Mouse (Mus musculus) brain, adult 2 months (tissue): ENCODE data around the gene Rnf2.

Experiments
- DNase-seq: peaks from one replicate; pipeline ENCODE4 v3.0.0; 2011; ENCODE audit warnings: low read depth, low spot score

The Rnf2 gene

GRCm38 (mm10) chr1:151500531-151501361 is at the start of gene Rnf2:
TSS of gene Rnf2 (minus strand) at chr1:151500955.
- peak; percentile 97 for DNase-seq

- no peak for DNase-seq
Measured at GRCm38 (mm10) chr1:151549794-151550193, 49.0 kb upstream of the Rnf2 start.

GRCm38 (mm10) chr1:151548896-151549610 is 48.3 kb upstream of the Rnf2 start:
- DNase-seq = no peak

GRCm38 (mm10) chr1:151545571-151545970 is 44.8 kb upstream of the Rnf2 start:
- no peak for DNase-seq

GRCm38 (mm10) chr1:151544581-151544980 is 43.8 kb upstream of the Rnf2 start:
- DNase-seq = no peak

GRCm38 (mm10) chr1:151543796-151544477 is 43.2 kb upstream of the Rnf2 start:
- no peak for DNase-seq

GRCm38 (mm10) chr1:151526701-151527100 is 25.9 kb upstream of the Rnf2 start:
- peak; percentile 72 for DNase-seq

- no peak for DNase-seq
Measured at GRCm38 (mm10) chr1:151517571-151518250, 17.0 kb upstream of the Rnf2 start.

GRCm38 (mm10) chr1:151516871-151517270 is 16.1 kb upstream of the Rnf2 start:
- no peak for DNase-seq

- DNase-seq = no peak
Measured at GRCm38 (mm10) chr1:151515733-151516132, 15.0 kb upstream of the Rnf2 start.

- DNase-seq = peak; percentile 62
Measured at GRCm38 (mm10) chr1:151514119-151514518, 13.4 kb upstream of the Rnf2 start.

- no peak for DNase-seq
Measured at GRCm38 (mm10) chr1:151510811-151511210, 10.1 kb upstream of the Rnf2 start.

- DNase-seq = peak; percentile 28
Measured at GRCm38 (mm10) chr1:151499815-151500501, 797 bp downstream of the Rnf2 start.

- no peak for DNase-seq
Measured at GRCm38 (mm10) chr1:151498381-151498780, 2.4 kb downstream of the Rnf2 start.

GRCm38 (mm10) chr1:151497942-151498341 is 2.8 kb downstream of the Rnf2 start:
- DNase-seq = peak; percentile 53

GRCm38 (mm10) chr1:151497028-151497427 is 3.7 kb downstream of the Rnf2 start:
- DNase-seq = no peak

GRCm38 (mm10) chr1:151495635-151496285 is 5.0 kb downstream of the Rnf2 start:
- DNase-seq = no peak

GRCm38 (mm10) chr1:151494711-151495110 is 6.0 kb downstream of the Rnf2 start:
- DNase-seq = peak; percentile 12

- DNase-seq = no peak
Measured at GRCm38 (mm10) chr1:151493826-151494225, 6.9 kb downstream of the Rnf2 start.

GRCm38 (mm10) chr1:151492419-151492818 is 8.3 kb downstream of the Rnf2 start:
- DNase-seq = peak; percentile 17

GRCm38 (mm10) chr1:151489806-151490205 is 10.9 kb downstream of the Rnf2 start:
- DNase-seq = no peak
